Mouse (Mus musculus) kidney, adult 11 months (tissue): ENCODE measurements around the gene Gm15737.

Experiments used
- DNase-seq: peaks from one replicate; pipeline ENCODE4 v3.0.0; 2022

Gm15737 gene

GRCm38 (mm10) chr6:92876121-92876520 lies 7.0 kb downstream of the Gm15737 start:
- no peak for DNase-seq

- no peak for DNase-seq
These were observed 8.1 kb downstream of the Gm15737 start for GRCm38 (mm10) chr6:92877236-92877635.

GRCm38 (mm10) chr6:92878771-92879170 lies 9.6 kb downstream of the Gm15737 start:
- DNase-seq = no peak

GRCm38 (mm10) chr6:92879700-92880265 lies 10.6 kb downstream of the Gm15737 start:
- no peak for DNase-seq

GRCm38 (mm10) chr6:92882446-92882845 lies 13.3 kb downstream of the Gm15737 start:
- no peak for DNase-seq

DNA sequence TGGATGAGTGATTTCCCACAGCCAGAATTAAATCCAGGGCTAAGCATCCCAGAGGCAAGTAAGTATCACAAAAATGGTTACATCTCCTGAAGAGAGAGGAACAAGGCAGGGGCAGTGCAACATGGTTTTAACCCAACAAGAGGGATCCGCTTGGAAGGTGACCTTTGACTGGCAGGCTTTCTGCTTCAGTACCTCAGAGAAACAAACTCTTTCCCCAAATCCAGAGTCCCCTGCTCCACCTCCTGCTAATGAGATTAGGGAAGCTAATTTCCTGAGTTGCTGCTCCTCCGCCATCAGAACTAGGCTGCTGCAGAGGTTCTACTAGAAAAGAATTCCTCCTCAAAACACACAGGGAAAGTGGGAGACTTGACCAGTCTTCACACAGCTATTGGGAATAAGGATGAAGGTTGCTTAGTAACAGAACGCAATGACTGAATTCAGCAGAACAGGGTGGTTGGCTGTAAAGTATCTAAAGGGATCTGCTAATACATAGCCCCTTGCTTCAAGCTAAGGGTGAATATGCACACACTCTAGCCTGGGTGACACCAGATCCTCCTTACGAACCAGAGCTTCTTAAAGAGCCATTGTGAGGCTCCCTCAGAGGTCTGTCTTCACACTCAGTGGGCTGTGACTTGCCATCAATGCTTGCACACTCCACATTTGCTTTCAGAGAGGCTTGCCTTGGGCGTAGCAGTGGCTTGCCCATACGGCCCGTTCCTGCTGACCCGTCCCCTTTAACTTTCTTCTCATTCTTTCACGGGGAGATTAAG lies 14.2 kb downstream of the Gm15737 start:
- DNase-seq = peak; percentile 24

DNA sequence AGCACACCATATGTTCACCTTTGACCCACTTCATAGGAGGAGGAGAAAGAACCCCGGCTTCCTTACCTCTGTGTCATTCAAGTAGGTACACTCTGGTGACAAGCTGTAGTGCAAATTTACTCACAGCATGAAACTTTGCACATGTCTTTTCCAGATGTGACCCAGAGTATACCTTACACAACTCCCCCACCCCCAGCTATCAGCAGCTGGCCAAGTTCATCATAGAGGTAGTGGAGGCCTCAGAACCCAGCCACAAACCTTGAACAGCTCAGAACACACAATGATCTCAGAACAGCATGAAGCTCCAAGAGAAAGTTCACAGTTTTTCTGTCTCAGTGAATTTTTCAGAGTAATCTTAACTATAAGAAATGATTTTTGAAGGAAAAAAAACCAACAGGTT lies 22.4 kb downstream of the Gm15737 start:
- DNase-seq = no peak

DNA sequence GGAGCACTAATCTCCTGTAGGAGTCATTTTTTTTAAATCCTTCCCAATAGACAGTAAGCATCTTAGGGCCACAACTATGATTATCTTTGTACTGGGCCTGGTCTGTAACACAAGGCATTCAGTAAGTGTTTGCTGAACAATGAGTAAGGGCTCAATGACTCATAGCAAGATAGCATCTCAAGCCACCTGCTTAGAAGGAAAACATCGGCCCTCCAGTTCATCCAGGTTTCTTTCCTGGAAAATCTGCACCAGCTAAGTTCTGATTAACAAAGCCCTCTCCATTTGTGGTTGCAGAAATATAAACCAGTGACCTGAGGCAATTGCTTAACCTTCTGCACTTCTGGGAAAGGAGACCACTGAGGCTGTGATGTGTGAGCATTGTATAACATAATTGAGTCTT lies 34.9 kb downstream of the Gm15737 start:
- DNase-seq = no peak

DNA sequence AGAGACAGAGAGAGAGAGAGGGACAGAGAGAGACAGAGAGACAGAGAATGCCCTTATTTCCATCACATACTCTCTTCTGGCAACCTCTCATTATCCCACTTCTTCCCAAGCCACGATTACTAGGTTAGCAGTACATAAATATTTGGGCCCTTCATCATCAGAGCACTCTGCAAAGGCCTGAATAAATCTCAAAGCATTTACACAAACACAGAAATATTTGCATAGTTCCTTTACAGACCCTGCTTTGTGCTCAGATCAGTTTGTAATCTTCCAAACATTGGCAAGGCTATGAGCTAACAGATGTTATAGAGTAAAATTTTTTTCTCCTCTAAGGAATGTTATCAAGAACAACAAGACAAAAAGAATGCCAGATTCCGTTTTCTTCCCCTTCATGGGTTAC lies 35.3 kb downstream of the Gm15737 start:
- DNase-seq = no peak

DNA sequence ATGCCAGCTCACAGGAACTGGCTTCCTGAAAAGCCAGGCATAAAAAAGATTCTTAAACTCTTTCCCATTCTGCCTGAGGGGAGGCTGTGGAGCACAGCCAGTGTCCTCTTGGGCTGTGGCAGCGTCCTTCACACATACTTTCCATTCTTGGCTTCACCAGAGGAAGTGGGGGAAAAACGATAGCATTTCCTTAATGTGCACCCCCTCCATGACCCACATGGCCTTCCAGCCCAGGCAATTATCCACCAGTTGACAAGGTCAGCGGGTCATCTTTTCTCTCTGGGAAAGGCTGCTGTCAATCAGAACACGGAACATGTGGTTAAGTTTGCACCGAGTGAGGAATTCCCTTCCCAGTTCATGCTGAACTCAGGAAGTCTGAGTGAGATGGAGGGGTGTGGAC lies 36.8 kb downstream of the Gm15737 start:
- peak; percentile 49 for DNase-seq

DNA sequence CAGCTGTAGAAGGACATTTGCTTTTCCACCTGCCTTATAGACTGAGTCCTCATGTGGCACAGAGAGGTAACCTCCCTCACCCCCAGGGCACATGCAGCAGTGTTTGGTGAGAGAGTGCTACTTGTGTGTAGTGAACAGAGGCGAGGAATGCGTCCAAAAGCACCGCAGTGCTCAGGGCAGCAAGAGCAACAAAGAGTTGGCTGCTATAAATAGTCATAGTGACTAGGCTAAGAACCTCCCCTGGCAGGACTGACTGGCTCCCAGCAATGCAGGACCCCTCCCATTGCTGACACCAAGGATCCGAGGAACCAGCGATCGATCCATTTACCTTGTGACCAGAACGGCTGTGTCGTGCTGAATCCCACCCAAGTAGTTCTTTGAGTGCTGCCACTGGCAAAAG lies 40.2 kb downstream of the Gm15737 start:
- peak; percentile 33 for DNase-seq

GRCm38 (mm10) chr6:92910611-92911010 lies 41.5 kb downstream of the Gm15737 start:
- DNase-seq = no peak

GRCm38 (mm10) chr6:92920938-92921689 lies 52.0 kb downstream of the Gm15737 start:
- no peak for DNase-seq

- peak; percentile 78 for DNase-seq
These were observed 52.7 kb downstream of the Gm15737 start for GRCm38 (mm10) chr6:92921843-92922242.

DNA sequence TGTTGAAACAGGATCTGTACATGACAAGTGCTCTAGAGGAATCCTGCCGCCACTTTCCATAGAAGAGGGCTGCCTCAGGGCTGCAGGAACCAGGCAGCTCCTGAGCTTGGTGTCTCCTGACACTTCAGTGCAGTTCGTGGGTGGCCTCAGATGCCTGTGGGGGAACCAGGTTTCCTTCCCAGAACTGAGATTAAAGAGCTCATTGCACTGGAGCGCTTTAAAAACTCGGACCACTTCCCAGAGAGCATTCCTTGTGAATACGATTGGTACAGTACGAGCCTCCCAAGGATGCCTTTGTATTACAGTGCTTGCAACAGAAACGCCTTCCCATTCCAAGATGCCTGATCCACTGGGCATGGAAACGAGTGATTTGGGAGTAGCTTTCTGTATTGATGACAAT lies 55.4 kb downstream of the Gm15737 start:
- no peak for DNase-seq

GRCm38 (mm10) chr6:92928261-92928660 lies 59.1 kb downstream of the Gm15737 start:
- DNase-seq = no peak
